Mouse (Mus musculus): ENCODE results near the gene Pycr2. TPM values are rescaled to one million over a fixed set of nuclear protein-coding genes. Genes with fewer than 3 reads are reported as not detected.
A peak's percentile ranks its signal among the peaks of the same experiment; 100 is the strongest.

Pycr2 gene
- 93.9 and 103 TPM in 2 replicates for polyA plus RNA-seq (2014; fragmentation: Nextera tagmentation; extraction: Ambion mirVana)

DNA sequence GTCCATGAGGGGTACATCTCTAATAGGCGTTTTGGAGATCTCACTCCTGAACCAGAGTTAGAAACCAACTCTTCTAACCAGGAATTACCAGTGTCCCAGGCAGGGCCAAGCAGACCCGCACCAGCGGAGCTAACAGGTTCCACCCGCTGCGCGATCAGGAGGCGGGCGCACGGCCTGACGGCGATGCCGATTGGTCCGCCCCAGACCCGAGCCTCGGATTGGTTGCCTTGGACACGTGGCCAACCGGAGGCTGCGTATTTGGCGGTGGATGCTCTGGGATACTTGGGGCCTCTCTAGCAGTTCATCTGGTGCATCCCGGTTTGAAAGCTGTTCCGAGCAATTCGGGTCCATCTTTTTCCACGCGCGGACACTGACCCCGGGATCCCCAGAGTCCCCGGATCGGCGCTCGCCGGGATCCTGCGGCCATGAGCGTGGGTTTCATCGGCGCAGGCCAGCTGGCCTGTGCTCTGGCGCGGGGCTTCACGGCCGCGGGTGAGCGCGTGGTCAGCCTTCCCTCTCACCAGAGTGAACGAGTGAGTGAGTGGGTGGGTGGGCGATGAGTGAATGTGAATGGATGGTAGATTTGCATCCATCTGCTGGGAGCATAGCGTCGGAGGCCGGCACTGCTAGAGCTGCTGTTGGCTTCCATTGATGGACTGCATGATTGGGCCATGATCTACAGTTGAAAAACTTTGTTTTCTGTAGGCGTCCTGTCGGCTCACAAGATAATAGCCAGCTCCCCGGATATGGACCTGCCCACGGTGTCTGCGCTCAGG lies at the start of gene Pycr2:
TSS of gene Pycr2 (plus strand) at position 255 of the 776 bp plus-strand sequence.
- H3K27ac ChIP-seq (ENCODE audit: low read depth, low read length) = peak within 1 kb of the TSS; percentile 81
- peak within 1 kb of the TSS; percentile 96 for H3K4me3 ChIP-seq (ENCODE audit: low read length)
- peaks cover 27% of the 10 kb centered on the region for H3K36me3 ChIP-seq (ENCODE audit: control insufficient read depth, insufficient read depth, low read length)
- no peaks in the 10 kb centered on the region for H3K9me3 ChIP-seq (ENCODE audit: control insufficient read depth, low read length)
- no peaks in the 10 kb centered on the region for H3K27me3 ChIP-seq (ENCODE audit: control insufficient read depth, insufficient read depth, low read length)
- WGBS = under 1% methylated on average over 52 of the region's 52 CpGs
- peaks cover 8% of the 10 kb centered on the region; the same call in 1 of the 2 replicates for H3K4me1 ChIP-seq (ENCODE audit: control insufficient read depth, insufficient read depth, low read length)
- peak within 1 kb of the TSS; percentile 92 for H3K9ac ChIP-seq (ENCODE audit: low read depth, low read length)
- ATAC-seq (ENCODE audit: low FRiP score, low TSS enrichment) = peak; percentile 99
- H3K4me2 ChIP-seq (replicated peaks; ENCODE audit: low read depth, low read length) = peak within 1 kb of the TSS; percentile 81

- Histone ChIP-seq H3K4me3 (ENCODE audit: low read length) (no peak overlapping the region), H3K9ac (ENCODE audit: low read depth, low read length) (no peak overlapping the region), H3K4me2 (replicated peaks; ENCODE audit: low read depth, low read length) (no peak overlapping the region), H3K27me3 (ENCODE audit: control insufficient read depth, insufficient read depth, low read length) (no peaks in the 10 kb centered on the region), H3K4me1 (ENCODE audit: control insufficient read depth, insufficient read depth, low read length) (no peaks in the 10 kb centered on the region), H3K9me3 (ENCODE audit: control insufficient read depth, low read length) (no peaks in the 10 kb centered on the region), H3K36me3 (ENCODE audit: control insufficient read depth, insufficient read depth, low read length) (peaks cover 81% of the 10 kb centered on the region), H3K27ac (ENCODE audit: low read depth, low read length) (no peak overlapping the region)
- no peak for ATAC-seq (ENCODE audit: low FRiP score, low TSS enrichment)
Measured at GRCm38 (mm10) chr1:180858763-180859162, 45.3 kb upstream of the Pycr2 start.

- H3K4me3 ChIP-seq (ENCODE audit: low read length) = no peak overlapping the region
- no peaks in the 10 kb centered on the region for H3K4me1 ChIP-seq (ENCODE audit: control insufficient read depth, insufficient read depth, low read length)
- 90% methylated on average over 6 of the region's 6 CpGs for WGBS
- H3K4me2 ChIP-seq (replicated peaks; ENCODE audit: low read depth, low read length) = no peak overlapping the region
- no peak overlapping the region for H3K9ac ChIP-seq (ENCODE audit: low read depth, low read length)
- peaks cover 90% of the 10 kb centered on the region for H3K36me3 ChIP-seq (ENCODE audit: control insufficient read depth, insufficient read depth, low read length)
- no peaks in the 10 kb centered on the region for H3K27me3 ChIP-seq (ENCODE audit: control insufficient read depth, insufficient read depth, low read length)
- ATAC-seq (ENCODE audit: low FRiP score, low TSS enrichment) = no peak
- H3K9me3 ChIP-seq (ENCODE audit: control insufficient read depth, low read length) = no peaks in the 10 kb centered on the region
- H3K27ac ChIP-seq (ENCODE audit: low read depth, low read length) = no peak overlapping the region
Measured at GRCm38 (mm10) chr1:180860030-180860429, 44.1 kb upstream of the Pycr2 start.

DNA sequence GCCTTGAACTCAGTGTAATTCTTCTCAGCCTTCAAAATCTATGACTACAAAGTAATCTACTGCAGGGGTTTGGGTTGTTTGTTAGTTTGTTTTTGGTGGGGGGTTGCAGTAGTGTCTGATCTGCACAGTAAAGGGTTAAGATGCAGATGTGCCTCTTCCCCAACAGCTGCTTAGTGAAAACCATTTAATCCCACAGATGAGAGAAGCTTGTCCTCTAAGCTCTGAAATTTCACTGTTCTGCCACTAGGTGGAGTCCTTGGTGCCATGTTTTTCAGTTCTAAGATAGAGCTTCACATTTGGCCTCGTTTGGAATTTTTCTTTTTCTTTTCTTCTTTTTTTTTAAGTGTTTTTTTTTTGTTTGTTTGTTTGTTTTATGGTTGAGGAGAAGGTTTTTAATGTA lies 40.5 kb upstream of the Pycr2 start:
- Histone ChIP-seq H3K4me1 (ENCODE audit: control insufficient read depth, insufficient read depth, low read length) (no peaks in the 10 kb centered on the region), H3K36me3 (ENCODE audit: control insufficient read depth, insufficient read depth, low read length) (peaks cover 85% of the 10 kb centered on the region), H3K4me2 (replicated peaks; ENCODE audit: low read depth, low read length) (no peak overlapping the region), H3K27me3 (ENCODE audit: control insufficient read depth, insufficient read depth, low read length) (no peaks in the 10 kb centered on the region), H3K4me3 (ENCODE audit: low read length) (no peak overlapping the region), H3K9ac (ENCODE audit: low read depth, low read length) (no peak overlapping the region), H3K9me3 (ENCODE audit: control insufficient read depth, low read length) (no peaks in the 10 kb centered on the region), H3K27ac (ENCODE audit: low read depth, low read length) (no peak overlapping the region)
- no peak for ATAC-seq (ENCODE audit: low FRiP score, low TSS enrichment)
- 30% methylated on average over 1 of the region's 1 CpGs for WGBS

DNA sequence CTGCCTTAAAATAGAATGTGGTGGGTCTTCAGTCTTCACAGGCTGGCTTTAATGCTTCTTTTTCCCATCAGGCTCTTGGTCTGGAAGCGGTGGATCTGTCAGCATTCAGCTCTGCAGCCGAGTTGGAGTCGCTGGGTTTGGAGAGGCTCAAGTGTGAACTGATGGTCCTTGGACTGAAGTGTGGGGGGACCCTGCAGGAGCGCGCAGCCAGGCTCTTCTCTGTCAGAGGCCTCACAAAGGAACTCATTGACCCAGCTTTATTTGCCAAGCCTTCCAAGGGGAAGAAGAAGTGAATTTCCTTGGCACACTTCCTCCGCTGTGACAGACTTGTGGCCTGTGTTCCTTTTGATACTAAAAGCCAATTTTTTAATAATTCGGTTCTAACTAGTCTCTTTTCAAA lies 38.1 kb upstream of the Pycr2 start:
- Histone ChIP-seq H3K4me2 (replicated peaks; ENCODE audit: low read depth, low read length) (no peak overlapping the region), H3K4me1 (ENCODE audit: control insufficient read depth, insufficient read depth, low read length) (no peaks in the 10 kb centered on the region), H3K9me3 (ENCODE audit: control insufficient read depth, low read length) (no peaks in the 10 kb centered on the region), H3K9ac (ENCODE audit: low read depth, low read length) (no peak overlapping the region), H3K4me3 (ENCODE audit: low read length) (no peak overlapping the region), H3K36me3 (ENCODE audit: control insufficient read depth, insufficient read depth, low read length) (peaks cover 63% of the 10 kb centered on the region), H3K27me3 (ENCODE audit: control insufficient read depth, insufficient read depth, low read length) (no peaks in the 10 kb centered on the region), H3K27ac (ENCODE audit: low read depth, low read length) (no peak overlapping the region)
- WGBS = 88% methylated on average over 7 of the region's 7 CpGs
- no peak for ATAC-seq (ENCODE audit: low FRiP score, low TSS enrichment)

DNA sequence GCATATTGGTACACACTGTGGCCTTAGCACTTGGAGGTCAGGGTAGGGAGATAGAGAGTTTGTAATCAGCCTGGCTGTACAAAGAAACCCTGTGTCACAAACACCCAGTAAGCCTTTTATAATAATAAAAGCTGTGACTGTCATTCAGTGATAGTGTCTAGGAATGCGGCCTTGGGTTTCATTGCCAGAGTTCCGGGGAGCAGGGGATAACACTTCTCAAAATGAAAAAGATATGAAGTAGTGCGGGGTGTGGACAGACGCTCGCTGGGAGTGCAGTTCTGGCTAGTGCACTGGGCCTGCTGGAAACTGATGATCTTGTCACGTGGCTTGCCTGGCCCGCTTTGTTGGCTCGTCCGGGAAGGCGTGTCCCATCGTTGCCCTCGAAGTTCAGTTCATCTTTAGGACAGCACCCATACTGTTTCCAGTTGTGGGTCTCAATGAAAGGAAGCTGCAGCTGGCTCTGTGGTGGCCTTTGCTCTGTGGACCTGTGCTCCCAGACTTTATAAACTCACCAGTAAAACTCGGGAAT lies 33.9 kb upstream of the Pycr2 start:
- 71% methylated on average over 13 of the region's 13 CpGs for WGBS
- Histone ChIP-seq H3K36me3 (ENCODE audit: control insufficient read depth, insufficient read depth, low read length) (peaks cover 26% of the 10 kb centered on the region), H3K9ac (ENCODE audit: low read depth, low read length) (no peak overlapping the region), H3K27ac (ENCODE audit: low read depth, low read length) (no peak overlapping the region), H3K4me3 (ENCODE audit: low read length) (no peak overlapping the region), H3K4me1 (ENCODE audit: control insufficient read depth, insufficient read depth, low read length) (no peaks in the 10 kb centered on the region), H3K27me3 (ENCODE audit: control insufficient read depth, insufficient read depth, low read length) (no peaks in the 10 kb centered on the region), H3K9me3 (ENCODE audit: control insufficient read depth, low read length) (no peaks in the 10 kb centered on the region), H3K4me2 (replicated peaks; ENCODE audit: low read depth, low read length) (no peak overlapping the region)
- no peak for ATAC-seq (ENCODE audit: low FRiP score, low TSS enrichment)

DNA sequence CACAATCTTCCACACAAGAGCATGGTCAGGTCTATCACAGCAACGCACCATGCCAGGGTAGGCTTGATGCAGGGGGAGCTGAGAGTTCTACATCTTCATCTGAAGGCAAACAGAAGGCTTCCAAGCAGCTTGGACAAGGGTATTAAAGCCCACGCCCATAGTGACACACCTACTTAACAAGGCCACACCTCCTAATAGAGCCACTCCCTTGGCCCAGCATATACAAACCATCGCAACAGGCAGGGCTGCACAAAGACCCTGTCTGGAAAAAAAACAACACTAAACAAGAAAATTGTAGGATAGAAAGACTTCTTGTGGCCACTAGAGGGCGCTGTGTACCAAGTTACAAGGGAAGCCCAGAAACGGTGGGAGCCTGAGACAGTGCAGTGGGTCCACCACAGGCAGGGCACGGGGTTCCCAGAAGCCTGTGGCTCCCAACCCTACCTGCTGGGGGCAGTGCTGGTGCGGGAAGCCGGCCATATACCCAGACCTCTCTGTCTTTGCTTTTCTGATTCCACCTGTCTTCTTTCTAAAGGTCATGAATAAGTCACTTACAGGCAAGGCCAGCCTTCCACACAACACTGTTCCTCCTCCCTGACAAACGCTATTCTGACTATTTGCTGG lies 30.1 kb upstream of the Pycr2 start:
- H3K4me1 ChIP-seq (ENCODE audit: control insufficient read depth, insufficient read depth, low read length) = no peaks in the 10 kb centered on the region
- H3K27me3 ChIP-seq (ENCODE audit: control insufficient read depth, insufficient read depth, low read length) = no peaks in the 10 kb centered on the region
- no peak overlapping the region for H3K27ac ChIP-seq (ENCODE audit: low read depth, low read length)
- H3K9ac ChIP-seq (ENCODE audit: low read depth, low read length) = no peak overlapping the region
- H3K9me3 ChIP-seq (ENCODE audit: control insufficient read depth, low read length) = no peaks in the 10 kb centered on the region
- 20% methylated on average over 9 of the region's 9 CpGs for WGBS
- H3K4me2 ChIP-seq (replicated peaks; ENCODE audit: low read depth, low read length) = no peak overlapping the region
- ATAC-seq (ENCODE audit: low FRiP score, low TSS enrichment) = peak; percentile 57; the same call in 1 of the 2 replicates
- no peak overlapping the region for H3K4me3 ChIP-seq (ENCODE audit: low read length)
- no peaks in the 10 kb centered on the region for H3K36me3 ChIP-seq (ENCODE audit: control insufficient read depth, insufficient read depth, low read length)

DNA sequence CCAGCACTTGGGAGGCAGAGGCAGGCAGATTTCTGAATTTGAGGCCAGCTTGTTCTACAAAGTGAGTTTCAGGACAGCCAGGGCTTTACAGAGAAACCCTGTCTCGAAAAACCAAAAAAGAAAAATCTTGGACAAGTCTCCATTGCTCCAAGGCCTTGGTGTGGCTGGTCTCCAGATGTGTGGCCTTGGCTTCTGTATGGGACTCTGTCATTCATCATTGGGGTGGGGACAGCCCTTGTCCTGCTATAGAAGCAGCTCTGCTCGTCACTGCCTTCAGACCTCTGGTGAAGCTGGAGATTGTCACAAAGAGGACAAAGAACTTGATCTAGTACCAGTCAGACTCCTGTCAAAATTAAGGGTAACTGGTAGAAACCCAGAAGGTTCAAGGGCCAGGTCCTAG lies 29.5 kb upstream of the Pycr2 start:
- Histone ChIP-seq H3K4me1 (ENCODE audit: control insufficient read depth, insufficient read depth, low read length) (no peaks in the 10 kb centered on the region), H3K9me3 (ENCODE audit: control insufficient read depth, low read length) (no peaks in the 10 kb centered on the region), H3K4me2 (replicated peaks; ENCODE audit: low read depth, low read length) (no peak overlapping the region), H3K27me3 (ENCODE audit: control insufficient read depth, insufficient read depth, low read length) (no peaks in the 10 kb centered on the region), H3K4me3 (ENCODE audit: low read length) (no peak overlapping the region), H3K36me3 (ENCODE audit: control insufficient read depth, insufficient read depth, low read length) (no peaks in the 10 kb centered on the region), H3K9ac (ENCODE audit: low read depth, low read length) (no peak overlapping the region), H3K27ac (ENCODE audit: low read depth, low read length) (no peak overlapping the region)
- WGBS = 83% methylated on average over 2 of the region's 2 CpGs
- ATAC-seq (ENCODE audit: low FRiP score, low TSS enrichment) = no peak

DNA sequence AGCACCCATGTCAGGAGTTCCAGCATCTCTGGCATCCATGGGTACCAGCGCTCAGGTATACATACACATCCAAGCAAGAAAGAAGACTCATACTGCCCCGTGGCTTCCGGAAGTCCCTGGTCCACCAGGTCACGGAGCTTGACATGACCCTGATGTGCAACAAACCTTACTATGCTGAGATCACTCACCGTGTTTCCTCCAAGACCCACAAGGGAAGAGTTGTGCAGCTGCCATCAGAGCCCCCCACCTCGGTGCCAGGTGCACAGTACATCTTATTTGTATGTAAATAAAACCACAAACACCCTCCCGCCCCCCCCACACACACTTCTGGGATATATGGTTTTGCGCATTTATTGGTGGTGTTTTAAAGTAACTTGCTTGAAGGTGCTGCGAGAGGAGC lies 29.0 kb upstream of the Pycr2 start:
- no peak overlapping the region for H3K9ac ChIP-seq (ENCODE audit: low read depth, low read length)
- H3K9me3 ChIP-seq (ENCODE audit: control insufficient read depth, low read length) = no peaks in the 10 kb centered on the region
- WGBS = 82% methylated on average over 9 of the region's 9 CpGs
- H3K4me1 ChIP-seq (ENCODE audit: control insufficient read depth, insufficient read depth, low read length) = no peaks in the 10 kb centered on the region
- H3K4me2 ChIP-seq (replicated peaks; ENCODE audit: low read depth, low read length) = no peak overlapping the region
- no peak overlapping the region for H3K27ac ChIP-seq (ENCODE audit: low read depth, low read length)
- ATAC-seq (ENCODE audit: low FRiP score, low TSS enrichment) = no peak
- no peaks in the 10 kb centered on the region for H3K36me3 ChIP-seq (ENCODE audit: control insufficient read depth, insufficient read depth, low read length)
- H3K27me3 ChIP-seq (ENCODE audit: control insufficient read depth, insufficient read depth, low read length) = no peaks in the 10 kb centered on the region
- H3K4me3 ChIP-seq (ENCODE audit: low read length) = no peak overlapping the region
